Mouse (Mus musculus) CH12F3 (cell line): ENCODE measurements around the gene Fancc.

Source experiments
- in situ Hi-C: fragments of 300-500 bp; cut with MboI; formaldehyde crosslinking; loops from 2 replicates; pipeline ENCODE4 v1.14.3; 2020; ENCODE audit warnings: low sequenced_read_pairs

Gene Fancc

GRCm38 (mm10) chr13:63273859-63274258 lies 223.2 kb downstream of the Fancc start:
- in situ Hi-C loops: no loop called here

- in situ Hi-C loops: no loop called here
Observed at GRCm38 (mm10) chr13:63272602-63273229, 224.4 kb downstream of the Fancc start.

- in situ Hi-C loops: no loop called here
Observed at GRCm38 (mm10) chr13:63272017-63272601, 225.0 kb downstream of the Fancc start.

GRCm38 (mm10) chr13:63270191-63270590 lies 226.9 kb downstream of the Fancc start:
- in situ Hi-C loops: no loop called here

- in situ Hi-C loops: no loop called here
Observed at GRCm38 (mm10) chr13:63268776-63269175, 228.3 kb downstream of the Fancc start.

- in situ Hi-C loops: no loop called here
Observed at GRCm38 (mm10) chr13:63268371-63268770, 228.7 kb downstream of the Fancc start.

- in situ Hi-C loops: no loop called here
Observed at GRCm38 (mm10) chr13:63262168-63262957, 234.7 kb downstream of the Fancc start.

GRCm38 (mm10) chr13:63261676-63262075 lies 235.4 kb downstream of the Fancc start:
- in situ Hi-C loops: no loop called here

GRCm38 (mm10) chr13:63260753-63261631 lies 236.1 kb downstream of the Fancc start:
- in situ Hi-C loops: no loop called here

- in situ Hi-C loops: no loop called here
Observed at GRCm38 (mm10) chr13:63260133-63260532, 236.9 kb downstream of the Fancc start.

- in situ Hi-C loops: no loop called here
Observed at GRCm38 (mm10) chr13:63258671-63259070, 238.4 kb downstream of the Fancc start.

GRCm38 (mm10) chr13:63258167-63258582 lies 238.9 kb downstream of the Fancc start:
- in situ Hi-C loops: no loop called here

- in situ Hi-C loops: no loop called here
Observed at GRCm38 (mm10) chr13:63256807-63257206, 240.3 kb downstream of the Fancc start.

- in situ Hi-C loops: no loop called here
Observed at GRCm38 (mm10) chr13:63256146-63256545, 240.9 kb downstream of the Fancc start.

- in situ Hi-C loops: no loop called here
Observed at GRCm38 (mm10) chr13:63255519-63256011, 241.5 kb downstream of the Fancc start.

- in situ Hi-C loops: no loop called here
Observed at GRCm38 (mm10) chr13:63253886-63254636, 243.0 kb downstream of the Fancc start.

GRCm38 (mm10) chr13:63253147-63253546 lies 243.9 kb downstream of the Fancc start:
- in situ Hi-C loops: no loop called here

- in situ Hi-C loops: no loop called here
Observed at GRCm38 (mm10) chr13:63252295-63253010, 244.6 kb downstream of the Fancc start.

GRCm38 (mm10) chr13:63251118-63251889 lies 245.8 kb downstream of the Fancc start:
- in situ Hi-C loops: no loop called here
